Mouse (Mus musculus) MEL (cell line): ENCODE results near the gene Srsf5. TPM values are rescaled to one million over a fixed set of nuclear protein-coding genes. Genes with fewer than 3 reads are reported as not detected.

Source experiments
- DNase-seq: peaks from one replicate; pipeline ENCODE4 v3.0.0; 2011; ENCODE audit warnings: low read depth, low spot score
- H3K27ac ChIP-seq: 2 replicates; pipeline ENCODE4 v1.5.1; 2012; ENCODE audit warnings: low read depth, mild to moderate bottlenecking, control low read depth, low read length, moderate library complexity; ENCODE audit not compliant: control insufficient read depth
- H3K27me3 ChIP-seq, 2 experiments: fragments of 150-350 bp in 1 of 2; sonication (generic) in 1 of 2; 2 replicates each; pipeline ENCODE4 v1.6.1; 2012; ENCODE audit warnings: low read length in 2 of 2, mild to moderate bottlenecking in 2 of 2, improper control_type of control experiment in 1 of 2, moderate library complexity in 1 of 2; ENCODE audit not compliant: insufficient read depth in 2 of 2, control insufficient read depth in 1 of 2
- H3K36me3 ChIP-seq, 2 experiments: 2 replicates each; pipeline ENCODE4 v1.6.1; 2012 to 2014; ENCODE audit warnings: low read length in 2 of 2, improper control_type of control experiment in 1 of 2, inconsistent platforms in 1 of 2, mild to moderate bottlenecking in 1 of 2; ENCODE audit not compliant: insufficient read depth in 2 of 2, control insufficient read depth in 1 of 2
- H3K4me1 ChIP-seq, 2 experiments: fragments of 150-350 bp in 1 of 2; sonication (generic) in 1 of 2; 2 replicates each; pipeline ENCODE4 v1.6.1; 2012; ENCODE audit warnings: low read length in 2 of 2, improper control_type of control experiment in 1 of 2, mild to moderate bottlenecking in 1 of 2; ENCODE audit not compliant: insufficient read depth in 2 of 2, control insufficient read depth in 1 of 2
- H3K4me3 ChIP-seq, 2 experiments: fragments of 150-350 bp in 1 of 2; sonication (generic) in 1 of 2; 2 replicates each; pipeline ENCODE4 v1.5.1; 2012; ENCODE audit warnings: low read depth in 2 of 2, low read length in 2 of 2, mild to moderate bottlenecking in 2 of 2, moderate library complexity in 2 of 2, control low read depth in 1 of 2, improper control_type of control experiment in 1 of 2; ENCODE audit not compliant: control insufficient read depth in 1 of 2, insufficient read depth in 1 of 2
- H3K79me2 ChIP-seq: 2 replicates; pipeline ENCODE4 v1.6.1; 2012; ENCODE audit warnings: mild to moderate bottlenecking, low read length, moderate library complexity; ENCODE audit not compliant: control insufficient read depth, poor library complexity, insufficient read depth
- H3K9ac ChIP-seq: 2 replicates; pipeline ENCODE4 v1.6.1; 2012; ENCODE audit warnings: low read depth, mild to moderate bottlenecking, control low read depth, low read length, moderate library complexity; ENCODE audit not compliant: control insufficient read depth, poor library complexity, severe bottlenecking
- H3K9me3 ChIP-seq: fragments of 150-350 bp; sonication (generic); replicated peaks from 2 replicates; pipeline ENCODE4 v1.6.1; 2012; ENCODE audit warnings: mild to moderate bottlenecking, low read length, improper control_type of control experiment, moderate library complexity; ENCODE audit not compliant: insufficient read depth
- CHD1 ChIP-seq: IDR thresholded peaks from 2 replicates; pipeline ENCODE4 v1.6.1; 2012; ENCODE audit warnings: low read depth, mild to moderate bottlenecking, inconsistent platforms, low read length, improper control_type of control experiment
- CTCF ChIP-seq, 3 experiments: IDR thresholded peaks in 2 of 3; conservative IDR thresholded peaks in 1 of 3; 2 replicates each; pipeline ENCODE4 v1.5.1; 2011 to 2012; ENCODE audit warnings: low read length in 3 of 3, low read depth in 2 of 3, mild to moderate bottlenecking in 2 of 3, improper control_type of control experiment in 1 of 3, inconsistent platforms in 1 of 3, mixed read lengths in 1 of 3, moderate library complexity in 1 of 3; ENCODE audit not compliant: control insufficient read depth in 1 of 3, insufficient read depth in 1 of 3, poor library complexity in 1 of 3, severe bottlenecking in 1 of 3
- E2F4 ChIP-seq: IDR thresholded peaks from 2 replicates; pipeline ENCODE4 v1.6.1; 2011; ENCODE audit warnings: low read depth, low read length, improper control_type of control experiment, borderline replicate concordance
- ELF1 ChIP-seq: IDR thresholded peaks from 2 replicates; pipeline ENCODE4 v1.6.1; 2014; ENCODE audit warnings: low read depth, mild to moderate bottlenecking, inconsistent platforms, low read length, improper control_type of control experiment, moderate library complexity
- GATA1 ChIP-seq: IDR thresholded peaks from 2 replicates; pipeline ENCODE4 v1.6.1; 2011; ENCODE audit warnings: low read depth, low read length, improper control_type of control experiment
- JUND ChIP-seq: IDR thresholded peaks from 2 replicates; pipeline ENCODE4 v1.6.1; 2011; ENCODE audit warnings: low read depth, mild to moderate bottlenecking, improper control_type of control experiment, low read length
- KAT2A ChIP-seq: conservative IDR thresholded peaks from 2 replicates; pipeline ENCODE4 v1.6.1; 2012; ENCODE audit warnings: low read depth, low read length, improper control_type of control experiment, inconsistent platforms
- MAFK ChIP-seq: IDR thresholded peaks from 2 replicates; pipeline ENCODE4 v1.6.1; 2011; ENCODE audit warnings: low read depth, mild to moderate bottlenecking, low read length, improper control_type of control experiment, borderline replicate concordance
- POLR2A ChIP-seq, 2 experiments: IDR thresholded peaks; 2 replicates each; pipeline ENCODE4 v1.6.1; 2011 to 2012; ENCODE audit warnings: low read length in 2 of 2, mild to moderate bottlenecking in 2 of 2, control low read depth in 1 of 2, improper control_type of control experiment in 1 of 2, low read depth in 1 of 2, moderate library complexity in 1 of 2; ENCODE audit not compliant: control insufficient read depth in 1 of 2, insufficient read depth in 1 of 2, poor library complexity in 1 of 2
- POLR2AphosphoS5 ChIP-seq: IDR thresholded peaks from 2 replicates; pipeline ENCODE4 v1.6.1; 2012; ENCODE audit warnings: low read depth, borderline replicate concordance, mild to moderate bottlenecking, inconsistent platforms, low read length, moderate library complexity, mixed read lengths
- RAD21 ChIP-seq: IDR thresholded peaks from 2 replicates; pipeline ENCODE4 v1.6.1; 2011; ENCODE audit warnings: mild to moderate bottlenecking, low read depth, low read length, improper control_type of control experiment
- RCOR1 ChIP-seq: IDR thresholded peaks from 2 replicates; pipeline ENCODE4 v1.6.1; 2012; ENCODE audit warnings: low read depth, mild to moderate bottlenecking, inconsistent platforms, low read length, improper control_type of control experiment
- TAL1 ChIP-seq: IDR thresholded peaks from 2 replicates; pipeline ENCODE4 v1.6.1; 2012; ENCODE audit warnings: mild to moderate bottlenecking, inconsistent platforms, low read length, moderate library complexity, mixed read lengths
- USF1 ChIP-seq: IDR thresholded peaks from 2 replicates; pipeline ENCODE4 v1.6.1; 2014; ENCODE audit warnings: low read depth, mild to moderate bottlenecking, inconsistent platforms, low read length, improper control_type of control experiment, moderate library complexity
- USF2 ChIP-seq, 2 experiments: IDR thresholded peaks; 2 replicates each; pipeline ENCODE4 v1.6.1; 2011 to 2012; ENCODE audit warnings: improper control_type of control experiment in 2 of 2, low read length in 2 of 2, borderline replicate concordance in 1 of 2, inconsistent platforms in 1 of 2, low read depth in 1 of 2, mild to moderate bottlenecking in 1 of 2; ENCODE audit not compliant: insufficient read depth in 1 of 2
- ZC3H11A ChIP-seq: IDR thresholded peaks from 2 replicates; pipeline ENCODE4 v1.6.1; 2012; ENCODE audit warnings: low read depth, mild to moderate bottlenecking, inconsistent platforms, low read length, improper control_type of control experiment
- ZMIZ1 ChIP-seq: IDR thresholded peaks from 2 replicates; pipeline ENCODE4 v1.6.1; 2012; ENCODE audit warnings: low read depth, mild to moderate bottlenecking, inconsistent platforms, low read length, improper control_type of control experiment, moderate library complexity
- ZNF384 ChIP-seq: IDR thresholded peaks from 2 replicates; pipeline ENCODE4 v1.6.1; 2012; ENCODE audit warnings: low read depth, mild to moderate bottlenecking, inconsistent platforms, low read length, improper control_type of control experiment
- polyA plus RNA-seq, 2 experiments: library from polyadenylated mRNA; stranded (reverse) in 1 of 2; unstranded in 1 of 2; fragments of >175 nt in 1 of 2; fragments of >200 nt in 1 of 2; gene quantifications; 2 replicates each; pipeline versions ENCODE4 v1.2.1 to v1.2.4; 2012; ENCODE audit warnings: low replicate concordance in 2 of 2, low read depth in 1 of 2; ENCODE audit not compliant: insufficient read length in 2 of 2, insufficient read depth in 1 of 2, missing spikeins in 1 of 2
- total RNA-seq: library from RNA; depleted of rRNA; stranded (reverse); fragments of 300-350 nt; gene quantifications from 2 replicates; pipeline ENCODE4 v1.2.3, GENCODE M21; 2012

Srsf5 gene
- total and polyA plus RNA-seq, 3 experiments = 276 to 460 (median 401) TPM

DNA sequence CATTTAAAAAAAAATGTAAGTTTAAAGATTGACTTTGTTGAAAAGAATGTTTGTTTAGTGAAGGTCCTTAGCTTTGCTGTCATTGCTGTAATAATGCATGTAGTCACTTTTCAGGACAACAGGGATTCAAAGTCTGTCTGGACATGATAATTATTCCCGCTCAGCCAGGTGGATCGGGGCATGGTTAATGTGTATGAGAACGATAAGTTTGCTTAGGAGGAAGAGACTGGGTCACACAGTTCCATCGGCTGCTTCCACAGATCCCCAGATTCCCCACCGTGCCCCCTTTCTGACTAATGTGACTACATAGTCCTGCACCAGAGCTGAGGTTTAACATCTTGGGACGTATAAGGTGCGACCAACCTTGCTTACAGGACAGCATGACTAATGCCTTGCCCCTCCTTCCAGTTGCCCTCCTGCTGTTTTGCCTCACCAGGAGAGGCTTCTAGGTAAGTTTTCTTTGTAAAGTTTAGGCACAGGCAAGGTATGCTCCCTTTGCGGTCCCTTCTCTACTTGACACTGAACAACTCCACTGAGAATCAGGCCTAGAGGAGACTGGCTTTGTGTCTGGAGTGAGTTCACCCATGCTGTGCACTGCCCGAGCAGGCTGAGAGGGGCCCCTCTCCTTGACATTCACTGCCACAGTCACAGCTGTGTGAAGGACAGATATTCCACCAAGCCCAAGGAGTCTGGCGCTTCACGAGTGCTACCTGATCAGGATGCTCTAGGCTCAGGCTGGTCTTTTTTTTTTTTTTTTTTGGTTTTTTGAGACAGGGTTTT lies 20.9 kb downstream of the Srsf5 start:
- Histone ChIP-seq H3K27ac (no peak overlapping the region), H3K9me3 (no peaks in the 10 kb centered on the region), H3K4me1 (no peaks in the 10 kb centered on the region), H3K4me3 (no peak overlapping the region), H3K79me2 (no peaks in the 10 kb centered on the region), H3K9ac (no peak overlapping the region), H3K27me3 (no peaks in the 10 kb centered on the region; a peak in 1 of 4 replicates), H3K36me3 (no peaks in the 10 kb centered on the region)
- DNase-seq = no peak
- TF ChIP-seq KAT2A (no peak), E2F4 (no peak), ZNF384 (no peak), USF2 (IDR thresholded peaks at IDR 0.05; ENCODE audit: borderline replicate concordance in 1 of 2, insufficient read depth in 1 of 2, low read depth in 1 of 2, low read length in 2 of 2) (no peak), GATA1 (no peak), CTCF (IDR thresholded peaks at IDR 0.05 in 2 of 3, conservative IDR thresholded peaks at IDR 0.05 in 1 of 3; ENCODE audit: control insufficient read depth in 1 of 3, insufficient read depth in 1 of 3, low read depth in 2 of 3, low read length in 3 of 3, poor library complexity in 1 of 3, severe bottlenecking in 1 of 3) (no peak), TAL1 (no peak), RCOR1 (no peak), ZC3H11A (no peak), RAD21 (no peak), ELF1 (no peak), USF1 (no peak)

DNA sequence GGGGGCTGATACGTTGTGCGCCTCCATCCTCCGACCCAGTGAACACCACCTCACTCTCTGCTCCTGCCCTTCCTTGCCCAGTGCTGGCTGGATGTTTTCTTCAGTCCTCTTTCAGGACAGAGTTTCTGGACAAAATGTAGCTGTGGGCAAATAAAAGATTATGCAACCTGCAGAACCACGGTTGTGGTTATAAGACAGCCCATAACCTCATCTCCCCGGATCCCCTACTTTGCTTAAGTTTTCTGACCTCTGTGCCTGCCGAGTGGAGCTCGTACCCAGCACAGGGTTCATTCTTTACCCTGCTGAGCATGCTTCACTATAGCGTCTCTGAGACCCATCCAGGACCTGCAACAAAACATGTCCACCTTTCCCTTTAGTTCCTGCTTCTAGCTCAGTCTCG lies 22.6 kb downstream of the Srsf5 start:
- no peaks in the 10 kb centered on the region for H3K9me3 ChIP-seq
- H3K27me3 ChIP-seq = peaks cover 9% of the 10 kb centered on the region in 2 experiments
- H3K79me2 ChIP-seq = no peaks in the 10 kb centered on the region
- no peak overlapping the region for H3K9ac ChIP-seq
- H3K4me1 ChIP-seq = no peaks in the 10 kb centered on the region
- no peak overlapping the region for H3K27ac ChIP-seq
- DNase-seq = no peak
- H3K36me3 ChIP-seq = no peaks in the 10 kb centered on the region
- H3K4me3 ChIP-seq = no peak overlapping the region
- no peak for TF ChIP-seq POLR2AphosphoS5
- no peak for TF ChIP-seq KAT2A
- TF ChIP-seq ZNF384 = no peak
- TF ChIP-seq ELF1 = no peak
- no peak for TF ChIP-seq JUND

DNA sequence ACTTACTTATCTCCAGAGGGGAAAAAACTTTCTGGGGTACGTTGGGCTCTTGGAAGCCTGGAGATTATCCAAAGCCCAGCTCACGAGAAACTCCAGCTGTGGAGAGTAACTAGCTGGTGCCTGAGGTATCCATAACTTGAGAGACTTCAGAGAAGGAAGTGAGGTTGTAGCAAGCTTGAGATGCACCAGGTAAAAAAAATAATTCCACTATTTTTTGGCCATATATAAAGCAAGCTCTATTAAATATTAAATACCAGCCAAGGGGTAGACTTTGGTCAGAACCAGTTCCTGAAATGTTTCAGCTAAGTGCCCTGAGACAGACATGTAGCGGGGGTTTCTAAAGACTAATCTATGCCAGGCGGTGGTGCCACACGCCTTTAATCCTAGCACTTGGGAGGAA lies 23.3 kb downstream of the Srsf5 start, which contains the start of gene Slc10a1:
Gene Slc10a1 (minus strand): TSS at position 101 of the 400 bp plus-strand sequence.
- H3K27ac ChIP-seq = no peak within 1 kb of the TSS
- TF ChIP-seq GATA1 (no peak), ZMIZ1 (no peak), MAFK (no peak), RCOR1 (no peak), CHD1 (no peak), POLR2A (IDR thresholded peaks at IDR 0.05; ENCODE audit: control insufficient read depth in 1 of 2, insufficient read depth in 1 of 2, low read depth in 1 of 2, low read length in 2 of 2, poor library complexity in 1 of 2) (no peak), KAT2A (no peak)
- no peaks in the 10 kb centered on the region for H3K36me3 ChIP-seq
- peaks cover 9 to 12% of the 10 kb centered on the region in 2 experiments for H3K27me3 ChIP-seq
- DNase-seq = no peak
- no peak within 1 kb of the TSS for H3K4me3 ChIP-seq
- no peaks in the 10 kb centered on the region for H3K9me3 ChIP-seq
- H3K9ac ChIP-seq = no peak within 1 kb of the TSS
- H3K79me2 ChIP-seq = no peaks in the 10 kb centered on the region
- H3K4me1 ChIP-seq = no peaks in the 10 kb centered on the region
